ENCODE assay signal across 10 mouse cellular contexts in the genomic region with DNA sequence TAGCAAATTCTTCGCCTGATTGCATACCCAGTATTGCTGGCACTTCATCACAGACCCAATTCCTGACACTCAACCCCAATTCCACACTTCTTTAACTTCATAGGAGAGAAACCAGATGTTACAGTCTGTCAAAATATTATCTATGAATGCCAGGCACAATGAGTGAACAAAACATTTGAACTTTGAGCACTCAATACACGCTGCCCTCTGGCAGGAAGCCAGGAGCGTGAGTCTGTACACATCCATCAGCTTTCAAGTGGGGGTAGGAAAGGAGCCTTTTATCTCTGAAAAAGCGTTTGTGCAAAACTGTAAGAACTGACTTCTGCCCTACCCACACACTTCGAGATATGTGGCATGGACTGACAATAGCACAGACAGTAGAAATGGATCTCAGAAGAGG. TPM values are rescaled to one million over a fixed set of nuclear protein-coding genes. Genes with fewer than 3 reads are reported as not detected.
DNase-seq lines count a peak whose midpoint lies in the region; ATAC-seq and TF ChIP-seq lines count a peak whose summit lies in the region.
"Had no signal": no experiment of that assay in that cellular context is flagged by ENCODE, and none has a peak within 500 bp of the region (broad histone marks: within the 10 kb centered on the region; RNA-seq: fewer than 3 reads in every experiment).

No protein-coding gene starts in this region.

- TF ChIP-seq POLR2A in kidney, adult 2 months (IDR thresholded peaks at IDR 0.05; ENCODE audit: low read depth, low read length): no peak

- no peak for TF ChIP-seq CTCF in kidney, adult 2 months (conservative IDR thresholded peaks at IDR 0.05; ENCODE audit: insufficient read depth, insufficient read length, low read depth, low read length)

- no peak for ATAC-seq in embryonic facial prominence, embryonic 14.5 days (ENCODE audit: low read depth)
- no peak for ATAC-seq in forebrain, embryonic 16.5 days

- H3K27me3 ChIP-seq in embryonic facial prominence, embryonic 14.5 days (replicated peaks; ENCODE audit: control insufficient read depth, insufficient read depth, low read length): peaks cover 42% of the 10 kb centered on the region
- H3K27me3 ChIP-seq in embryonic facial prominence, embryonic 10.5 days (replicated peaks; ENCODE audit: low read depth, poor library complexity, severe bottlenecking): peaks cover 62% of the 10 kb centered on the region
- H3K27me3 ChIP-seq in kidney, adult 2 months (replicated peaks; ENCODE audit: control insufficient read depth, insufficient read depth, low read length): 0 out of 2 replicates have a peak, but pooled peaks cover 1% of the 10 kb centered on the region
- peaks cover 34% of the 10 kb centered on the region for H3K27me3 ChIP-seq in forebrain, embryonic 16.5 days (replicated peaks; ENCODE audit: control insufficient read depth, insufficient read depth, low read length)

- H3K36me3 ChIP-seq in embryonic facial prominence, embryonic 14.5 days (ENCODE audit: control insufficient read depth, insufficient read depth, low read length): no peaks in the 10 kb centered on the region
- H3K36me3 ChIP-seq in embryonic facial prominence, embryonic 10.5 days (replicated peaks): no peaks in the 10 kb centered on the region
- H3K36me3 ChIP-seq in kidney, adult 2 months (ENCODE audit: control insufficient read depth, insufficient read depth, low read length): no peaks in the 10 kb centered on the region
- no peaks in the 10 kb centered on the region for H3K36me3 ChIP-seq in forebrain, embryonic 16.5 days (ENCODE audit: control insufficient read depth, insufficient read depth)
- H3K36me3 ChIP-seq: neural tube, embryonic 12.5 days had no signal

- no peak overlapping the region for H3K27ac ChIP-seq in embryonic facial prominence, embryonic 14.5 days (replicated peaks; ENCODE audit: low read depth, low read length)
- no peak overlapping the region for H3K27ac ChIP-seq in embryonic facial prominence, embryonic 10.5 days (replicated peaks)
- no peak overlapping the region for H3K27ac ChIP-seq in kidney, adult 2 months (ENCODE audit: insufficient read depth, low read depth, low read length)
- no peak overlapping the region for H3K27ac ChIP-seq in forebrain, embryonic 16.5 days (ENCODE audit: low read length)
- H3K27ac ChIP-seq: neural tube, embryonic 12.5 days had no signal

- H3K4me1 ChIP-seq in embryonic facial prominence, embryonic 14.5 days (ENCODE audit: control insufficient read depth, insufficient read depth, low read length): no peaks in the 10 kb centered on the region
- peaks cover 26% of the 10 kb centered on the region for H3K4me1 ChIP-seq in embryonic facial prominence, embryonic 10.5 days
- H3K4me1 ChIP-seq in kidney, adult 2 months (ENCODE audit: control insufficient read depth, insufficient read depth, low read length): peaks cover 6% of the 10 kb centered on the region; the same call in 1 of the 2 replicates
- H3K4me1 ChIP-seq in forebrain, embryonic 16.5 days (replicated peaks; ENCODE audit: control insufficient read depth, insufficient read depth, low read length): peaks cover 19% of the 10 kb centered on the region

- H3K4me3 ChIP-seq in embryonic facial prominence, embryonic 14.5 days (ENCODE audit: low read depth, low read length): no peak overlapping the region
- no peak overlapping the region for H3K4me3 ChIP-seq in embryonic facial prominence, embryonic 10.5 days
- H3K4me3 ChIP-seq in kidney, adult 2 months (ENCODE audit: insufficient read depth, low read depth, low read length): no peak overlapping the region
- H3K4me3 ChIP-seq in forebrain, embryonic 16.5 days (replicated peaks; ENCODE audit: low read length): no peak overlapping the region
- H3K4me3 ChIP-seq: neural tube, embryonic 12.5 days had no signal

- WGBS in embryonic facial prominence, embryonic 14.5 days: 27% methylated on average over 5 of the region's 5 CpGs
- 69% methylated on average over 5 of the region's 5 CpGs for WGBS in embryonic facial prominence, embryonic 10.5 days
- WGBS in kidney, adult 2 months: 33% methylated on average over 5 of the region's 5 CpGs
- WGBS in forebrain, embryonic 16.5 days: 33% methylated on average over 5 of the region's 5 CpGs

- peak; percentile 65 for DNase-seq in embryonic facial prominence, embryonic 14.5 days (ENCODE audit: low spot score)
- DNase-seq in embryonic facial prominence, embryonic 10.5 days (ENCODE audit: low spot score): no peak
- peak; percentile 59 for DNase-seq in adipocyte (ENCODE audit: low spot score)
- DNase-seq in kidney, adult 2 months: peak; percentile 84
- DNase-seq in lung, postnatal 36 days: peak; percentile 50
- DNase-seq in right cerebral cortex, adult 18-20 months: no peak
- DNase-seq in urinary bladder, adult 18-20 months (ENCODE audit: low spot score in 2 of 2): no peak

- H3K4me2 ChIP-seq in embryonic facial prominence, embryonic 14.5 days (ENCODE audit: low read depth, low read length): no peak overlapping the region
- no peak overlapping the region for H3K4me2 ChIP-seq in forebrain, embryonic 16.5 days (ENCODE audit: low read length)
- H3K4me2 ChIP-seq: neural tube, embryonic 12.5 days had no signal

- H3K9ac ChIP-seq in embryonic facial prominence, embryonic 14.5 days (ENCODE audit: low read depth, low read length): no peak overlapping the region
- no peak overlapping the region for H3K9ac ChIP-seq in forebrain, embryonic 16.5 days (replicated peaks; ENCODE audit: low read depth, low read length)
- H3K9ac ChIP-seq: neural tube, embryonic 12.5 days had no signal

- H3K9me3 ChIP-seq in embryonic facial prominence, embryonic 14.5 days (ENCODE audit: control insufficient read depth, low read length): no peaks in the 10 kb centered on the region
- H3K9me3 ChIP-seq in embryonic facial prominence, embryonic 10.5 days: no peaks in the 10 kb centered on the region
- H3K9me3 ChIP-seq in forebrain, embryonic 16.5 days (ENCODE audit: control insufficient read depth, low read length): no peaks in the 10 kb centered on the region
- H3K9me3 ChIP-seq: neural tube, embryonic 12.5 days had no signal

RNA-seq across cellular contexts. Expression of a gene that starts 4.0 kb away (rescaled TPM):
- 16.8 and 21.0 TPM in 2 replicates for polyA plus RNA-seq in embryonic facial prominence, embryonic 14.5 days (2014; fragmentation: Nextera tagmentation; extraction: Ambion mirVana)
- 0.59 and 1.00 TPM in 2 replicates for polyA plus RNA-seq in embryonic facial prominence, embryonic 10.5 days (2016; fragmentation: Nextera tagmentation; extraction: Ambion mirVana)
- 9.4 TPM in 2 replicates for polyA plus RNA-seq in kidney, adult 2 months (2012; rRNA removed)
- polyA plus RNA-seq in forebrain, embryonic 16.5 days (2015; fragmentation: Nextera tagmentation; extraction: Ambion mirVana): 13.0 and 14.1 TPM in 2 replicates
- polyA plus RNA-seq: C2C12 had no signal

RNA-seq across cellular contexts. Expression of a gene that starts 59.7 kb away (rescaled TPM):
- 218 and 247 TPM in 2 replicates for polyA plus RNA-seq in embryonic facial prominence, embryonic 14.5 days (2014; fragmentation: Nextera tagmentation; extraction: Ambion mirVana)
- polyA plus RNA-seq in embryonic facial prominence, embryonic 10.5 days (2016; fragmentation: Nextera tagmentation; extraction: Ambion mirVana): 545 and 577 TPM in 2 replicates
- 2,043 and 2,340 TPM in 2 replicates for polyA plus RNA-seq in kidney, adult 2 months (2012; rRNA removed)
- 452 and 466 TPM in 2 replicates for polyA plus RNA-seq in forebrain, embryonic 16.5 days (2015; fragmentation: Nextera tagmentation; extraction: Ambion mirVana)

Comparison
In these comparisons a context has a peak if more than half of its experiments do, and no peak if none do; other contexts are left out.
1. DNase-seq: peak in embryonic facial prominence, embryonic 14.5 days (single experiment), adipocyte (single experiment), kidney, adult 2 months (single experiment) and lung, postnatal 36 days (single experiment); none in embryonic facial prominence, embryonic 10.5 days (single experiment), right cerebral cortex, adult 18-20 months (single experiment) and urinary bladder, adult 18-20 months (0 of 2).